Mouse (Mus musculus) erythroid progenitor cell, adult 5-6 weeks (primary cell): Measurements from ENCODE around the gene Map3k5. TPM values are rescaled to one million over a fixed set of nuclear protein-coding genes. Genes with fewer than 3 reads are reported as not detected.

ENCODE experiments used
- ATAC-seq: replicated peaks from 2 replicates; pipeline ENCODE4 v1.8.0; 2016; ENCODE audit warnings: moderate number of reproducible peaks, mild to moderate bottlenecking, moderate TSS enrichment, inconsistent platforms; ENCODE audit not compliant: poor library complexity, low FRiP score, severe bottlenecking
- total RNA-seq, 2 experiments: library from RNA; stranded (forward) in 1 of 2; stranded (reverse) in 1 of 2; fragments of 150-400 nt in 1 of 2; fragments of 186-747, 209-891 nt in 1 of 2; gene quantifications; 2 replicates each; pipeline versions ENCODE4 v1.2.3 to v1.2.4; 2015 to 2017; ENCODE audit warnings: low replicate concordance in 2 of 2

The Map3k5 gene
- total RNA-seq, 2 experiments from 2014 or later = 4.2 to 4.4 TPM

DNA sequence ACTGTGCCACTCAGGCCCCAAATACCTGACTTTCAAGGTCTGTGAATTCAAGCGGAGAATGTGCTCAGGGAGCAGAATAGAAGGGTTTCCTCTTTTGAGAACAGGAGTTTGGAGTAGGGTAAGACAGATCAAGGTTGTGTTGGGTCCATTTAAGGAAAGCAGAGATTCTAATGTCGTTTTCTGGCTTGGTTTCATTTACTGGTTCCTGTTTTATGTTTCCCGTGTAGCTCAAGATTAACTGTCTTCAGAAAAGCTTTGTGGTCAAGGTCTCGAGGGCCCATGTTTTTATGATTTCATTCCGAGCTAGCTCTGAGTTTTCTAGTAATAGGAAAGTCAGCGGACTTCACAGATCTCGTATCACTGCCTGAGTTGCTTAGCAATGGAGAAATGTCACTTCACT, 102.6 kb downstream of the Map3k5 start:
- ATAC-seq = no peak

DNA sequence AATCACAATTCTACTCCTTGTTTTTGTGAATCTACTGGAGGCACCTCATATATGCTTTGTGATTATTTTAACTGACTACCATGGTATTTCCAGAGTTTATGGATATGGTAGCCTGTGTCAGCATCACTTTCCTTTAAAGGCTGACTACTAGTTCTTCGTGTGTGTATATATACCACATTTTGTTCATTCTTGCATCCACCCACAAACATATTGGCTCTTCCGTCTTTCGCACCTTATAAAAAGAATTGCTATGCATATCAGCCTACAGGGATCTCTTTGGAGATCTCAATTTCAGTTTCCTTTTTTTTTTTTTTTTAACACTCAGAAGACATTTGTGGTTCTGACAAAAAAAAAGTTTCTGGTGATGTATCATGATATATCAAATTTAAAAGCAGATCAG, 105.3 kb downstream of the Map3k5 start:
- no peak for ATAC-seq

- ATAC-seq = no peak
These were observed 105.8 kb downstream of the Map3k5 start for GRCm38 (mm10) chr10:20040116-20040515.

GRCm38 (mm10) chr10:20040677-20041076, 106.4 kb downstream of the Map3k5 start:
- no peak for ATAC-seq

- ATAC-seq = no peak
These were observed 107.8 kb downstream of the Map3k5 start for GRCm38 (mm10) chr10:20042081-20042480.

- ATAC-seq = no peak
These were observed 109.8 kb downstream of the Map3k5 start for GRCm38 (mm10) chr10:20044051-20044450.

DNA sequence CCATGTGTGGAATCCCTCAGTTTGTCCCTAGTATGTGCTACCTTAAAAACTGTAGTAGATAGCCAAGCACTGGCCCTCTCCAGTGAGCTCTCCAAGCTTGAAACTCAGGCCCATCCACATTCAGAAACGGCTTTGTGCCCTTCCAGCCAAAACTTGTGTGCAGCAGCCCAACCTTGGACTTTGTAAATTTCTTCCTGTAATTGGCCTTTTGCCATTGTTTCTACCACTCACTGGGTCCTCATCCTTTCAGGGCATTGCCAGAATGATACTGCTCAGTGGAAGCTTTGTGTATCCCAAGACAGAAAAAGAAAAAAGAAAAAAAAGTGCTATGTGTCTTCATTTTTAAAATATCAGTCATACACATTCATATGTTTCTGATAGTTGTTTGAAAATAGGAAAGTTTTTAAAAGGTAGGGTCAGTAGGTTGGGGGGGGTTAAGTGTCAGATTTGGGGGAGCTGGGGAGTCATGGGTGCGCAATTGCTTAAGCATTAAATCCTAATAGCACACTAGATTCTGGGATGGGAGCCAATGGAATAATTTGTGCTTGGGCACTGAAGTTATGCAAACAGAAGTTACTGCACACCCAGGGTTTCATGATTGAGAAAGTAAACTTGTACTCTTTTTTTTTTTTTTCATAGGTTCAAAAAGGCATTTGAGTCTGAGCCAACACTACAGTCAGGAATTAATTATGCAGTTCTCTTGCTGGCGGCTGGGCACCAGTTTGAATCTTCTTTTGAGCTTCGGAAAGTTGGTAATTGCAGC, 111.6 kb downstream of the Map3k5 start:
- no peak for ATAC-seq

- no peak for ATAC-seq
These were observed 122.8 kb downstream of the Map3k5 start for GRCm38 (mm10) chr10:20056859-20057644.

- ATAC-seq = no peak
These were observed 123.8 kb downstream of the Map3k5 start for GRCm38 (mm10) chr10:20058031-20058430.

DNA sequence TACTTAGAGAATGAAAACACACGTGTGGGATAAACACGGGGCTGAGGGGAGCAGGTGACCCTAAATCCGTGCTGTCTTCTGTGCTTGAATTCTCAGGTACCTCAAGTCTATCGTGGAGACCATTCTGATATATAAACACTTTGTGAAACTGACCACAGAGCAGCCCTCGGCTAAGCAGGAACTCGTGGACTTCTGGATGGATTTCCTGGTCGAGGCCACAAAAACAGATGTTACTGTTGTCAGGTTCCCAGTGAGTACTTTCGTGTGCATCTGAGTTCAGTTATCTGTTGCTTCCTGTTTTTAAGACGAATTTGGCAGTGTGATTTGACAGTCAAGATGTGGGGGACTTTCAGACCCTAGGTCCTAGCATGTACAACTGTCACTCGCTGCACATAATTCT, 124.6 kb downstream of the Map3k5 start:
- no peak for ATAC-seq

DNA sequence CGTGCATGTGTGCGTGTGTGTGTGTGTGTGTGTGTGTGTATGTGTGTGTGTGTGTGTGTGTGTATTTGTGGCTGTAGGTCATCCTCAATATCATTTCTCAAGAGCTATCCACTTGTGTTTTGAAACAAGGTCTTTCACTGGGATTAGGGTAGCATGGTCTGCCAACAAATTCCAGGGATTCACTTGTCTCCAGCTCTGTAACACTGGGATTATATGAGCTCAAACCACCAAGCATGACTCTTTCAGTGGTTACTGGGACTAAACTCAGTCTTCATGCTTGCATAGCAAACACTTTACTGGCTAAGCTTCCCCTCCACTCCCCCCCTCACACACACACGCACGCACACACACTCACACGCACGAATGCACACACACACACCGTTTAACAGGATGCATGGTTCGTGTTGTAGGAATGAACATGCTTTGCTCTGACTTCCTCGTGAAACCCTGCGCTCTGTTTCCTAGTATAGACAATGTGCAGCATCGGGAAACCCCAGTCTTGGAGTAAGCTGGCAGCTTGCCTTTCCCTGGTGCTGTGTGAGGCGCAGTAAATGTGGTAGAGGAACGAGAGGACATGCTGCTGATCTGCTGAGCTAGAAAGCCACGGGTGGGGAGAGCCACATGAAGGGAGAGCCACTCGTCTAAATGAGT, 126.2 kb downstream of the Map3k5 start:
- no peak for ATAC-seq

GRCm38 (mm10) chr10:20064556-20065207, 130.4 kb downstream of the Map3k5 start:
- no peak for ATAC-seq

GRCm38 (mm10) chr10:20066069-20066665, 131.9 kb downstream of the Map3k5 start:
- ATAC-seq = no peak

- no peak for ATAC-seq
These were observed 135.6 kb downstream of the Map3k5 start for GRCm38 (mm10) chr10:20069771-20070460.

DNA sequence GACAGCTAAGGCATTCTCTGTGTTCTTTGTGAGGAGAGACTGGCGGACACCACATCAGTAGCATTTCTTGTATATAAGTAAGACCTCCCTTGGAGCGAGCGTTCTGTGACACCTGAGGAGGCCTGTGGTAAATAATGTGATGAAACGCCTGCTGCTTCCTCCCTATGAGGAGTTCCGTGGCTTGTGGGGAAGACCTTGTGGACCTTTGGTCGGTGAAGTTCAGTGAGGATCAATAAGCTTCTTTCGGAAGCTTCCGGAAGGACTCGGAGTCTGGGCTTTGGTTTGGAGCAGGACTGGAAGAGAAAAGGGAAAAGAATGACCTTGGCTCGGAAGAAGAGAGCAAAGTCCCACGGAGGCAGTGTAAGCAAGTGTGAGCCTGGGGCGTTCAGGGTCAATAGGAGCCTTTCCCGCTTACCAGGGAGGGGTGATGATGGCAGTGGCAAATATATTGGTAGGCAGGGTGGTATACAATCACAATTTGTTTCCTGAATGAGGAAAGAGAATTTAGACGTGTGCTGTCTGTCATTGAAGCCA, 136.4 kb downstream of the Map3k5 start:
- ATAC-seq = no peak

GRCm38 (mm10) chr10:20071716-20072115, 137.4 kb downstream of the Map3k5 start:
- ATAC-seq = no peak

DNA sequence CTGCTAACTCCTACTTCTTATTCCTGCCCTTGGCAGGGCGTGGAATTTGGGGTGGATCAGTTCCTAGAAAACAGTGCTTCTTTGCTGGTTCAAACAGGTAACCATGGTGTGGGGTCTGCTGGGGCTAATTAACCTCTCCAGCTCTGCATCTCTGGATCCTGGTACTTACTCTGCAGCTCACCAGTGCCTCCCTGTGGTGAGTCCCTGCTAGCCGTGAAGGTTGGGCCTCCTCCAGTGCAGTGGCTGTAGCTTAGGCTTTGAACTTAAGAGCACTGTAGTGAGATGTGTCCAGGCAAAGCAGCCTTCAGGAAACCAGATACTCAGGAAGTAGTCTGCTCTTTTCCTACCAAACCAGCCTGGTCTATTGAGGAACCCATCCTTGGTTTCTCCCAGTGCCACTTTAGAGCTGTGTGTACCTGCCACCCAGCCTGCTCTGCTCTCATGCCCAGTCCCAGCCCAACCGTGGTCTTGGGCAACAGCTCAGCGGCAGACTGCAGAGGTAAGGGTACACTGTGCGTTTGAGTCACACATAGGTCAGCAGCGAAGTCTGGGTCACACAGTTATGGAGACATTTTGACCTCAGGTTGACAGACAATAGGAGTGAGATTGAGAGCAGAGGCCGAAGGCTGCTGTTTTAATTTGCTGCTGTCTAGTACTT, 139.1 kb downstream of the Map3k5 start:
- ATAC-seq = no peak
